Mouse (Mus musculus): ENCODE measurements around the gene Neu1. TPM values are rescaled to one million over a fixed set of nuclear protein-coding genes. Genes with fewer than 3 reads are reported as not detected.

Gene Neu1
- total and polyA plus RNA-seq, 3 experiments, result 31.2 to 32.0 (median 31.9) TPM

DNA sequence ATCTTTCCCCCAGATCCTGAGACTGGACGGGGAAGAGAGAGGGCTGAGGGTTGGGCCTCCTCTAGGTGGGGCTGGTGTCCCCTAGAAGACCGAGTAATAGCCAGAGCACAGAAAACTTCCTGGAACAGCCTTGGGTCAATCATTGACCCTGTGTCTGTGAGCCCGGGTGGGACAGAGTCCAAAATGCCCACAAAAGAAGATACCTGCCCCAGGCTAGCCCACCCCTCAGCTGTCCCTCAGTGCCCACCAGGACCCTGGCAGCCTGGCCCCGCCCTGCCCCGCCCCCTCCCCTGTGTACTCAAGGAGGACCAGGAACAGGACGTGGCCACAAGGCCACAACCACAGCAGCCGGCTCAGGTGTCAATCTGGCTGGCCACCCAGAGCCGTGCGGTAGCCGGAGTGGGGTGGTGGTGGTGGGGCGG is 15.6 kb upstream of the Neu1 start:
- H3K4me1 ChIP-seq (ENCODE audit: control insufficient read depth in 1 of 2, insufficient read depth in 2 of 2), result peaks cover 14 to 53% of the 10 kb centered on the region in 2 experiments
- H3K9ac ChIP-seq (ENCODE audit: insufficient read depth, low read depth), result peak overlapping the region; percentile 47
- H3K79me2 ChIP-seq (replicated peaks; ENCODE audit: control insufficient read depth, extremely low read depth, insufficient read depth, poor library complexity, severe bottlenecking), result no peaks in the 10 kb centered on the region
- no peak for DNase-seq (ENCODE audit: extremely low read depth)
- no peak overlapping the region for H3K27ac ChIP-seq (ENCODE audit: insufficient read depth, low read depth)
- peak overlapping the region; percentile 52; the same call in 1 of the 2 replicates for H3K4me2 ChIP-seq (ENCODE audit: insufficient read depth, low read depth, poor library complexity, severe bottlenecking)
- TF ChIP-seq ZC3H11A (IDR thresholded peaks at IDR 0.05; ENCODE audit: low read depth, low read length), result no peak
- peak; percentile 53 for TF ChIP-seq RAD21 (IDR thresholded peaks at IDR 0.05; ENCODE audit: low read depth, low read length)
- peak; percentile 23; the same call in 1 of the 2 replicates for TF ChIP-seq HCFC1 (IDR thresholded peaks at IDR 0.05; ENCODE audit: low read depth, low read length)
- TF ChIP-seq MAX (IDR thresholded peaks at IDR 0.05; ENCODE audit: low read length), result no peak
- peak in 1 of 2 experiments; percentile 67; a peak in 2 of 4 replicates for TF ChIP-seq CTCF (conservative IDR thresholded peaks at IDR 0.05 in 1 of 2, IDR thresholded peaks at IDR 0.05 in 1 of 2; ENCODE audit: low read depth in 2 of 2, low read length in 2 of 2)
- TF ChIP-seq KAT2A (IDR thresholded peaks at IDR 0.05; ENCODE audit: insufficient replicate concordance, low read length), result no peak
- peak; percentile 51 for TF ChIP-seq ELF1 (IDR thresholded peaks at IDR 0.05; ENCODE audit: low read depth, low read length)
- no peak for TF ChIP-seq EP300 (IDR thresholded peaks at IDR 0.05; ENCODE audit: low read length)
- TF ChIP-seq NRF1 (IDR thresholded peaks at IDR 0.05; ENCODE audit: low read depth, low read length), result no peak
- TF ChIP-seq GABPA (IDR thresholded peaks at IDR 0.05; ENCODE audit: insufficient replicate concordance, low read depth, low read length), result no peak
- TF ChIP-seq POLR2AphosphoS2 (IDR thresholded peaks at IDR 0.05; ENCODE audit: low read depth, low read length), result no peak
- peak; percentile 50 for TF ChIP-seq SMC3 (IDR thresholded peaks at IDR 0.05; ENCODE audit: low read depth, low read length)
- TF ChIP-seq RCOR1 (conservative IDR thresholded peaks at IDR 0.05; ENCODE audit: low read depth, low read length), result no peak
- TF ChIP-seq ZNF384 (IDR thresholded peaks at IDR 0.05; ENCODE audit: low read depth, low read length), result no peak
- no peak for TF ChIP-seq USF1 (IDR thresholded peaks at IDR 0.05; ENCODE audit: low read depth, low read length)
- TF ChIP-seq TCF12 (IDR thresholded peaks at IDR 0.05; ENCODE audit: low read depth, low read length), result no peak
- TF ChIP-seq POLR2A (IDR thresholded peaks at IDR 0.05; ENCODE audit: low read depth, low read length), result no peak
- peak; percentile 12; the same call in 1 of the 2 replicates for TF ChIP-seq IRF4 (IDR thresholded peaks at IDR 0.05; ENCODE audit: low read depth, low read length)
- TF ChIP-seq CHD2 (IDR thresholded peaks at IDR 0.05; ENCODE audit: low read length), result peak; percentile 36; the same call in 1 of the 2 replicates
- TF ChIP-seq USF2 (conservative IDR thresholded peaks at IDR 0.05; ENCODE audit: low read depth, low read length), result no peak
- no peak; the same call in 1 of the 2 replicates for TF ChIP-seq NELFE (IDR thresholded peaks at IDR 0.05; ENCODE audit: low read depth, low read length)
- no peak for TF ChIP-seq MAZ (IDR thresholded peaks at IDR 0.05; ENCODE audit: low read depth, low read length)
- TF ChIP-seq CHD1 (IDR thresholded peaks at IDR 0.05; ENCODE audit: low read depth, low read length), result no peak
- TF ChIP-seq SIN3A (IDR thresholded peaks at IDR 0.05; ENCODE audit: low read length), result no peak
- TF ChIP-seq TBP (conservative IDR thresholded peaks at IDR 0.05; ENCODE audit: low read depth, low read length), result no peak
- dilution Hi-C loops (cut with MboI; ENCODE audit: extremely low pct_ligation_motif_present, extremely low pct_unique_long_range_greater_than_20kb, low sequenced_read_pairs), result no loop called here
- no peaks in the 10 kb centered on the region for H3K9me3 ChIP-seq (replicated peaks; ENCODE audit: low read length)
- H3K27me3 ChIP-seq (replicated peaks), result no peaks in the 10 kb centered on the region
- H3K36me3 ChIP-seq (replicated peaks in 1 of 2; ENCODE audit: control insufficient read depth in 1 of 2, insufficient read depth in 1 of 2, low read length in 1 of 2), result peaks cover 35 to 40% of the 10 kb centered on the region in 2 experiments
- in situ Hi-C loops (cut with MboI; ENCODE audit: low pct_ligation_motif_present, low pct_unique_long_range_greater_than_20kb, low sequenced_read_pairs), result no loop called here
- H3K4me3 ChIP-seq (replicated peaks in 1 of 3; ENCODE audit: low read depth in 2 of 3, low read length in 2 of 3, poor library complexity in 1 of 3), result no peak overlapping the region

Measured in CH12.LX (cell line).